Mouse (Mus musculus) thymus, adult 2 months (tissue): ENCODE measurements around the gene Gm37240.

Experiments
- CTCF ChIP-seq: fragments of 200-500 bp; IDR thresholded peaks from 2 replicates; pipeline ENCODE4 v1.5.1; 2012; ENCODE audit warnings: mild to moderate bottlenecking, control low read depth, low read length, moderate library complexity, borderline replicate concordance; ENCODE audit not compliant: control insufficient read depth, poor library complexity, insufficient read depth; ENCODE audit errors: extremely low read depth
- POLR2A ChIP-seq: fragments of 200-500 bp; IDR thresholded peaks from 2 replicates; pipeline ENCODE4 v1.6.1; 2012; ENCODE audit warnings: mild to moderate bottlenecking, low read length, control low read depth, moderate library complexity; ENCODE audit not compliant: control insufficient read depth, poor library complexity, insufficient read depth; ENCODE audit errors: extremely low read depth

DNA sequence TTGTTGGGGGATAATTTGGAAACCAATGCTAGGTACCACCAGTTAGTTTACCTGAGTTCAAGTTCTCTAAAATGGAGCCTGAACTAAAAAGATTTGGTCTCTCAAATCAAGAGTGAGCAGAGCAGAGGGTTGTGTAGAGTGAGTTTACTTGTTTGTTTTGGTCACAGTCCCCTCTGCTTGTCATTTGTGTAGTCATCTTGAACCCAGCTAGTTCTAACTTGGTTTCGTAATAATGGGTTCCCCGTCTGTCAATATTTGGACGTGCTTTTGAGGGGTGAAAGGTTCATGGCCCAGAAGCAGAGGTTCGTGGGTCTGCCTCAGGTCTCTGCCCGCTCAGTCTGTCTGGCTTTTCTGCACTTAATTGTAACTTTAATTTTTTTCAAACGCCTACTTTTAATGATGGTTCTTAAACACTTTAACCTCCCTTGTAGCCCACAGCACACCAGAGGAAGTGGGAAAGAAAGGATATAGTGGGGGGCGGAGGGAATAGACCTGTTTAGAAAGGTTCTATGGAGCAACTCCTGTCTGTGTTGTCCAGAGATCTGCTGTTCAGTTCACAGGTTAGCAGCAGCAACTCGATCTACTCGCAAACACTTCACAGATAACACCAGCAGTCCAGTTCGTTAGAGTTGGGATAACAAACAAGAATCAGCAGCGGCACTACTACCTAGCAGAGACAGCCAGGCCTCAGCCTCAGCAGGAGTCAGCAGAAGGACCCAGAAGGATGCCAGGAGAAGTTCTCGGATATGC, 1237.6 kb downstream of the Gm37240 start:
- TF ChIP-seq CTCF (no peak), POLR2A (no peak)
